Mouse (Mus musculus) olfactory bulb, adult 2 months (tissue): ENCODE results near the gene Tbxas1.

Experiments
- CTCF ChIP-seq: fragments of 200-500 bp; IDR thresholded peaks from 2 replicates; pipeline ENCODE4 v1.5.1; 2012; ENCODE audit warnings: low read depth, mild to moderate bottlenecking, low read length, moderate library complexity; ENCODE audit not compliant: insufficient read depth
- POLR2A ChIP-seq: fragments of 200-500 bp; IDR thresholded peaks from 2 replicates; pipeline ENCODE4 v1.6.1; 2012; ENCODE audit warnings: mild to moderate bottlenecking, low read depth, low read length, moderate library complexity; ENCODE audit not compliant: insufficient read depth

DNA sequence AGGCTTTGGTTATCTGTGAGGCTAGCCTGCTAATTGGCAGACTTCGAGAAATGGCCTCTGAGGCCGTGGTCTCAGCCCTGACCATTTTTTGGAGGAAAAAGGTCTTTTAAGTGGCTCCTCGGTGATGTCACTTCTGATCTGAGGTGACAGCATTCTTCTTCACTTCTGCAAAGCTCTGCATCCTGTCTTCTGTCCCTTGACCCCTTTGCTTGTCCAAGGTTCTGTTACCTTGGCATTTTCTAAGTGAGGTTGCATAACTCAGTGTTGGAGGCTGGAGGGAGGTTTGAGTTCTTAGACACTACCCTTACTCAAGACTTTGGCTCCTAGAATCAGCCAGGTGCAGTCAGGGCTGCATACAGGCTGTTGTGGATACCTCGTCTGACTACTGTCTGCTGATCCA lies 63.9 kb downstream of the Tbxas1 start:
- TF ChIP-seq POLR2A (no peak), CTCF (no peak)
